Mouse (Mus musculus) midbrain, embryonic 13.5 days (tissue): Measurements from ENCODE around the gene Gmpr. TPM values are rescaled to one million over a fixed set of nuclear protein-coding genes. Genes with fewer than 3 reads are reported as not detected.

Source experiments
- ATAC-seq: fragments of 200-750 bp; cut with Nextera tagmentation; 2 replicates; pipeline ENCODE4 v1.8.0; 2017; ENCODE audit warnings: mild to moderate bottlenecking, moderate TSS enrichment, moderate library complexity
- H3K27ac ChIP-seq: fragments of 300-500 bp; sonication (generic); 2 replicates; pipeline ENCODE4 v1.5.1; 2015; ENCODE audit warnings: inconsistent platforms, mild to moderate bottlenecking, moderate library complexity
- H3K27me3 ChIP-seq: fragments of 300-500 bp; sonication (generic); 2 replicates; pipeline ENCODE4 v1.6.1; 2015; ENCODE audit warnings: mild to moderate bottlenecking, inconsistent platforms
- H3K36me3 ChIP-seq: fragments of 300-500 bp; sonication (generic); 2 replicates; pipeline ENCODE4 v1.6.1; 2015; ENCODE audit warnings: mild to moderate bottlenecking, inconsistent platforms
- H3K4me1 ChIP-seq: fragments of 300-500 bp; sonication (generic); replicated peaks from 2 replicates; pipeline ENCODE4 v1.6.1; 2015; ENCODE audit warnings: inconsistent platforms
- H3K4me2 ChIP-seq: fragments of 300-500 bp; sonication (generic); replicated peaks from 2 replicates; pipeline ENCODE4 v1.6.1; 2015; ENCODE audit warnings: moderate library complexity, mild to moderate bottlenecking, inconsistent platforms
- H3K4me3 ChIP-seq: fragments of 300-500 bp; sonication (generic); replicated peaks from 2 replicates; pipeline ENCODE4 v1.5.1; 2015; ENCODE audit warnings: mild to moderate bottlenecking, inconsistent platforms
- H3K9ac ChIP-seq: fragments of 300-500 bp; sonication (generic); replicated peaks from 2 replicates; pipeline ENCODE4 v1.6.1; 2015; ENCODE audit warnings: mild to moderate bottlenecking, inconsistent platforms
- H3K9me3 ChIP-seq: fragments of 300-500 bp; sonication (generic); 2 replicates; pipeline ENCODE4 v1.6.1; 2016; ENCODE audit warnings: mild to moderate bottlenecking, inconsistent platforms
- WGBS: fragments of 180-500 bp; shearing (Covaris S2); methylation state at CpG from one replicate; pipeline ENCODE4 v1.1.7; 2015; 5-methylcytosine and 5-hydroxymethylcytosine counted together
- polyA plus RNA-seq: library from polyadenylated mRNA; unstranded; fragments of >200 nt; fragmentation: Nextera tagmentation; extraction: Ambion mirVana; gene quantifications from 2 replicates; pipeline ENCODE4 v1.2.1, GENCODE M21; 2015

The Gmpr gene
- polyA plus RNA-seq, 1 experiment from 2014 or later, result 19.0 TPM

DNA sequence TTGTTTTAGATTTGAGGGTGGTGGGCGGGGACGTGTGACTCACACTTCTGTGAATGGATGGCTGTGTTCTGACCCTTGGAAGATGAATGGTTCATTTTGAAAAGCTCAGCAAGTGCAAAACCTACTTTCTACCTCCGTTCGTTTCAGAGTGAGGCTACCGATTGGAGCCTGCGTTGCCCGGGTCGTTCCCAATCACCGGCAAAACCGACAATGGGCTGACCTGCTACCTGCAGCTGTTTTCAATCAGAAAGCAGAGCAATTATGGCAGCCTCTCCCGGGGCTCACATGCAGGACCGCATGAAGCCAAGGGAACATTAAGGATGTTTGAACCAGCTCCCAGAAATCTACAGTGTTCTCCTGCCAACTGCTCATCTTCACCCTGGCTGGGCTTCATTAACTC is 75.0 kb downstream of the Gmpr start:
- Histone ChIP-seq H3K4me2 (no peak overlapping the region), H3K36me3 (no peaks in the 10 kb centered on the region), H3K9me3 (no peaks in the 10 kb centered on the region), H3K4me3 (no peak overlapping the region), H3K27ac (no peak overlapping the region), H3K9ac (no peak overlapping the region), H3K4me1 (no peaks in the 10 kb centered on the region), H3K27me3 (no peaks in the 10 kb centered on the region)
- 93% methylated on average over 12 of the region's 12 CpGs for WGBS
- no peak for ATAC-seq

GRCm38 (mm10) chr13:45583061-45583460 is 75.8 kb downstream of the Gmpr start:
- no peak overlapping the region for H3K4me2 ChIP-seq
- 91% methylated on average over 5 of the region's 5 CpGs for WGBS
- no peaks in the 10 kb centered on the region for H3K27me3 ChIP-seq
- no peaks in the 10 kb centered on the region for H3K9me3 ChIP-seq
- H3K27ac ChIP-seq, result no peak overlapping the region
- H3K4me3 ChIP-seq, result no peak overlapping the region
- no peak overlapping the region for H3K9ac ChIP-seq
- H3K4me1 ChIP-seq, result no peaks in the 10 kb centered on the region
- no peak for ATAC-seq
- H3K36me3 ChIP-seq, result no peaks in the 10 kb centered on the region

GRCm38 (mm10) chr13:45590898-45591297 is 83.7 kb downstream of the Gmpr start:
- no peak overlapping the region for H3K4me2 ChIP-seq
- no peak overlapping the region for H3K9ac ChIP-seq
- no peaks in the 10 kb centered on the region for H3K36me3 ChIP-seq
- H3K9me3 ChIP-seq, result no peaks in the 10 kb centered on the region
- no peak for ATAC-seq
- H3K4me1 ChIP-seq, result 0 out of 2 replicates have a peak, but pooled peaks cover 4% of the 10 kb centered on the region
- no peaks in the 10 kb centered on the region for H3K27me3 ChIP-seq
- no peak overlapping the region for H3K4me3 ChIP-seq
- H3K27ac ChIP-seq, result no peak overlapping the region

DNA sequence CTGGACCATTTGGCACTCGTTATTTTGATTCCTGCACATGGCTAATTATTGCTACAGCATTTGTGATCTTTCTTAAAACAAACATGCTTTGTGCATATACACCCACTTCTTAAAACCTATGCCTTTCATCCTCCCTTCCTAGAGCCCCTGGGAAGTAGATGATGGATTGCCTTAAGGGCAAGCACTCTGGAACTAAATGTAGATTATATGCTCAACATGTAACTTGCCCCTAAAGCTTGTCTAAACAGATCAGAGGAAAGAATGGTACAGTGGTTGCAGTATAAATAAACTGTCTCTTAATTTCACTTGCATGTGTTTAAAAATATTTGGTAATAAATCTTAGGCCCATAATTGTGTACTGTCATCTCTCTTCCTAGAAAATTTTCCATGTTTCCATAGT is 86.7 kb downstream of the Gmpr start:
- H3K27me3 ChIP-seq, result no peaks in the 10 kb centered on the region
- no peaks in the 10 kb centered on the region for H3K36me3 ChIP-seq
- H3K9me3 ChIP-seq, result no peaks in the 10 kb centered on the region
- H3K9ac ChIP-seq, result no peak overlapping the region
- 78% methylated on average over 1 of the region's 1 CpGs for WGBS
- H3K4me2 ChIP-seq, result no peak overlapping the region
- no peak for ATAC-seq
- no peak overlapping the region for H3K4me3 ChIP-seq
- H3K27ac ChIP-seq, result no peak overlapping the region
- H3K4me1 ChIP-seq, result 0 out of 2 replicates have a peak, but pooled peaks cover 4% of the 10 kb centered on the region

DNA sequence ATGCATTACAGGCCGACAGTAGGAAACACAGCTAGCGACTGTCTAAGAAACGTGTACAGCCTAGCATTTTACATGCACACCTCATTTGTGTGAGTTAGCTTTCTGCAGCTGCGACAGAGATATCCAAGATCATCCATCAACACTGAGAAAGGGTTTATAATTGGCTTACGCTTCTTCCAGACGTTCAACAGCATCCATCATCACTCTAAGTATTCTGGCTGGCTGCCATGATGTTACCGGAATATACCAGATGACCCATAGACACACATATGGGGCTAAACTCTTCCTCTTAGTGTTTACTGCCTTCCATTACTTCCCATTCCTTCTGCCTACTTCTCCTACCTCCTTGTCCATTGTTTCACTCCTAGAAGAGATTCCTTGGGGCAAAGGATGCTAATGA is 88.2 kb downstream of the Gmpr start:
- Histone ChIP-seq H3K4me2 (no peak overlapping the region), H3K36me3 (no peaks in the 10 kb centered on the region), H3K9ac (no peak overlapping the region), H3K4me1 (peaks cover 14% of the 10 kb centered on the region), H3K27me3 (no peaks in the 10 kb centered on the region), H3K4me3 (no peak overlapping the region), H3K9me3 (no peaks in the 10 kb centered on the region), H3K27ac (0 out of 2 replicates have a peak overlapping the region, but pooled peaks have one; percentile 6)
- 83% methylated on average over 7 of the region's 7 CpGs for WGBS
- no peak for ATAC-seq

DNA sequence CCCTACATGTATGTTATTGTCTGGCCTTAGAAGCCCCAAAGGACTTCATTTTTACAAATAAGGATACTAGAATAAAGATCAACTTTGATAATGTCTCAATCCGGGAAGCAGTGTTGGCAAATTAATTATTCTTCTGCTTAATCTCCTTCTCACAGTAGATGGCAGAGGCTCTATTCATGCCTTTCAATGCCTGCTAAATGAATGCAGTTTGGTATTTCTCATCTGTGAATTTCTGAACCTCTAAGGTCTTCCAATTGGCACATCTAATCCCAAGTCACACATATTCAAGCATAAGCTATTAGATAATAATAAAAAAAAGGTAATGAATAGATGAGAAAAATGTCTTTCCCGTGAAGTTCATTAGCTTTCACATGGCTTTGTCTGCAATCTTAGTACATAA is 92.6 kb downstream of the Gmpr start:
- H3K36me3 ChIP-seq, result no peaks in the 10 kb centered on the region
- no peak overlapping the region for H3K9ac ChIP-seq
- H3K9me3 ChIP-seq, result no peaks in the 10 kb centered on the region
- no peak overlapping the region for H3K4me2 ChIP-seq
- no peak for ATAC-seq
- no peak overlapping the region for H3K4me3 ChIP-seq
- peaks cover 18% of the 10 kb centered on the region for H3K4me1 ChIP-seq
- peak overlapping the region; percentile 5; the same call in 1 of the 2 replicates for H3K27ac ChIP-seq
- WGBS, result 34% methylated on average over 2 of the region's 2 CpGs
- no peaks in the 10 kb centered on the region for H3K27me3 ChIP-seq

GRCm38 (mm10) chr13:45600443-45600842 is 93.2 kb downstream of the Gmpr start:
- Histone ChIP-seq H3K4me2 (no peak overlapping the region), H3K9ac (no peak overlapping the region), H3K9me3 (no peaks in the 10 kb centered on the region), H3K4me3 (no peak overlapping the region), H3K36me3 (no peaks in the 10 kb centered on the region), H3K4me1 (peaks cover 16% of the 10 kb centered on the region), H3K27ac (no peak overlapping the region), H3K27me3 (no peaks in the 10 kb centered on the region)
- peak; percentile 69 for ATAC-seq
- 36% methylated on average over 6 of the region's 6 CpGs for WGBS

Other genes with a start within 250 kb of the Gmpr start
- gene Mylip, start 117.7 kb upstream of the Gmpr start, polyA plus RNA-seq, result 3.7 TPM in 2 replicates